Mouse (Mus musculus): ENCODE data around the gene Actl10. TPM values are rescaled to one million over a fixed set of nuclear protein-coding genes. Genes with fewer than 3 reads are reported as not detected.

The Actl10 gene
- polyA plus RNA-seq, 1 experiment from 2014 or later = not detected

DNA sequence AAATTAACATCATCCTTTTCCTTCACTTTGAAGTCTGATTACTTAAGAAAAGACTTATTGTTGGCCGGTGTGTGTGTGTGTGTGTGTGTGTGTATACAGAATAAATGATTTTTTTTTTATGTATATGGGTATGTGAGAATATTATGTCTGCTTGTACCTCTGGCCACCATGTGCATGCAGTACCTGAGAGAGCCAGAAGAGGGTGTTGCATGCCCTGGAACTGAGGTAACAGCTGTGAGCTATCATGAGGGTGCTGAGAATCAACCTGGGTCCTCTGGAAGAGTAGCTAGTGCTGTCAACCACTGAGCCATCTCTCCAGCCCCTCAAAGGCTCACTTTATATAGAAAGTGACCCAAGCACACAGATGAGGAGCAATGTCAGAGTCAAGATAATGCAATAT is 29.8 kb downstream of the Actl10 start:
- 96% methylated on average over 1 of the region's 1 CpGs for WGBS
- Histone ChIP-seq H3K27me3 (ENCODE audit: control insufficient read depth, insufficient read depth, low read length) (no peaks in the 10 kb centered on the region), H3K9me3 (ENCODE audit: control insufficient read depth, low read length) (0 out of 2 replicates have a peak, but pooled peaks cover 3% of the 10 kb centered on the region), H3K4me1 (ENCODE audit: control insufficient read depth in 2 of 2, insufficient read depth in 2 of 2, low read length in 2 of 2) (peaks cover 17 to 22% of the 10 kb centered on the region in 2 experiments), H3K4me2 (ENCODE audit: low read length) (no peak overlapping the region), H3K27ac (replicated peaks in 1 of 2; ENCODE audit: control insufficient read depth in 1 of 2, insufficient read depth in 1 of 2, low read depth in 2 of 2, low read length in 2 of 2) (no peak overlapping the region), H3K9ac (ENCODE audit: low read length) (no peak overlapping the region), H3K36me3 (ENCODE audit: control insufficient read depth, insufficient read depth, low read length) (no peaks in the 10 kb centered on the region), H3K4me3 (ENCODE audit: control insufficient read depth in 1 of 2, insufficient read depth in 1 of 2, low read depth in 1 of 2, low read length in 2 of 2) (no peak overlapping the region)
- ATAC-seq (ENCODE audit: insufficient number of reproducible peaks, insufficient read depth, low FRiP score, low read depth) = no peak

DNA sequence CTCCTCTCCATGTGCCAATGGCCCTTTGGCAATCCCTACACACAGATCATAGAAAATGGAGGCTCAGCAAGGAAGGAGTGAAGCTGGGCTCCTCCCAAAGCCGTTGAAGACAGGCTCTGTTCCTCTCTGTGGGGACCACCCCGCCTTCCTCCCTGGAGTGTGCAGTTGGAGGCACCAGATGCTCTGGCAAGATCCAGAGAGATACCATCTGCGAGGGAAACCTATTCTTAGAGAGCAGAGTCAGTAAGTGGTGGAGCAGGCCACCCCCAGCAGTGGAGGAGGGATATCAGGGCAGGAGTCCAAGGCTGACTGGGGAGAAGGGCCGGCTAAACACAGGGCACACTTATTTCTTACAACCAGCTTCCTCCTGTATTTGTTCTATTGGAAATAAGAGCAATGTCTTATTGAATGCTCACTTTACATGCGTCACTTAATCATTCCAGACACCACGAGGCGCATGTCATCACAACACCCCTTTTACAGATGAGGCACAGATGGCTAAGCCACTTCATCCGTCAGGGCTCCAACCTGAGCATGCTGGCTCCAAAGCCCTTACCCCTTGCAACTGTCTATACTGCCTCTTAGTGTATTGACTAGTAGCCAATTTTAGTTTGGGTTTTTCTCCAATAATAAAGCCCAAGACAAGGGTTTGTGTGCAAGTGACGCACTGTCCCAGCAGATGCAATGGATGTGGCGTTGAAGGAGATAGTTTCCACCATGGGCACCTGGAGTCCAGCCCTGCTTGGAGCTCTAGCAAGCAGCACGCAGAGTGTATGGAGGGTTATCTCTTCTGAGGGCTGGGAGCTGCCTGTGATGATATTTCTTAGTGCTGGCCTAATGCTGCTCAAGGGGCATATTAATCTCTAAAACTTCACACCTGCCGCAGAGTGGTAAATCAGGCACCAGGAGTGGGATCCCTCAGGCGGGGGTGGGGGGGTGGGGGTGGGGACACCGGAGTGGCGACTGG is 32.6 kb downstream of the Actl10 start:
- Histone ChIP-seq H3K9me3 (ENCODE audit: control insufficient read depth, low read length) (0 out of 2 replicates have a peak, but pooled peaks cover 3% of the 10 kb centered on the region), H3K4me2 (ENCODE audit: low read length) (no peak overlapping the region), H3K27ac (replicated peaks in 1 of 2; ENCODE audit: control insufficient read depth in 1 of 2, insufficient read depth in 1 of 2, low read depth in 2 of 2, low read length in 2 of 2) (no peak overlapping the region), H3K36me3 (ENCODE audit: control insufficient read depth, insufficient read depth, low read length) (0 out of 2 replicates have a peak, but pooled peaks cover 6% of the 10 kb centered on the region), H3K4me3 (ENCODE audit: control insufficient read depth in 1 of 2, insufficient read depth in 1 of 2, low read depth in 1 of 2, low read length in 2 of 2) (no peak overlapping the region), H3K4me1 (ENCODE audit: control insufficient read depth in 2 of 2, insufficient read depth in 2 of 2, low read length in 2 of 2) (peaks cover 16 to 17% of the 10 kb centered on the region in 2 experiments), H3K9ac (ENCODE audit: low read length) (no peak overlapping the region), H3K27me3 (ENCODE audit: control insufficient read depth, insufficient read depth, low read length) (no peaks in the 10 kb centered on the region)
- ATAC-seq (ENCODE audit: insufficient number of reproducible peaks, insufficient read depth, low FRiP score, low read depth) = no peak
- 36% methylated on average over 15 of the region's 15 CpGs for WGBS

DNA sequence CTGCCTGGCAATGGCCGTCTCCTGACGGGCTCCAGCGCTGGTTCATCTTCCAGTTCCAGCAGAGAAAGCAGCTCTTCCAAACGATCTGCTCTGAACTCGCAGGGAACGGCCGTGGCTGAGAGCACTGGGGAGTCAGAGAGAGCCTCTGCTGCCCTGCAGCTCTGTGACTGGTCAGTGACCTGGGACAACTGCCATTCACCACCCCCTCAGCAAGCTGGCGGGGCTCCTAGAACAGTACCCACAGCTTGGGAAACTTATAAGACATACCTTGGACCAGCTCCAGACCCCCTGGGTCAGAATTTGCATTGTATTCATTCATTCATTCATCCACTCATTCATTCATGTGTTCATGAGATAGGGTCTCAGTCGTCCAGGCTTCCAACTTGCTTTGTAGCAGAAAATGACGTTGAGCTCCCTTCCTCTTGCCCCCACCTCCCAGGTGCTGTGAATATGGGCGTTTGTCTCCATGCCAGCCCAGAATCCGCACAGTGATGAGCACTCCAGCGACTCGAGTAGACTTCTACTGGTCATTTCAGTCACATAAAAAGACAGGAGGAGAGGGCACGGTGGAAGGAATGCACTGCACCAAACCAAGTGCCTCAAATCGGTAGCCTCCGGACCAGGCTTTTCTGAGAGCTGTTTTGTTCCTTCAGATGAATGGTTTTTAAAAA is 33.5 kb downstream of the Actl10 start:
- no peak overlapping the region for H3K4me2 ChIP-seq (ENCODE audit: low read length)
- no peak overlapping the region for H3K27ac ChIP-seq (replicated peaks in 1 of 2; ENCODE audit: control insufficient read depth in 1 of 2, insufficient read depth in 1 of 2, low read depth in 2 of 2, low read length in 2 of 2)
- WGBS = 53% methylated on average over 17 of the region's 17 CpGs
- ATAC-seq (ENCODE audit: insufficient number of reproducible peaks, insufficient read depth, low FRiP score, low read depth) = no peak
- peaks cover 16 to 17% of the 10 kb centered on the region in 2 experiments for H3K4me1 ChIP-seq (ENCODE audit: control insufficient read depth in 2 of 2, insufficient read depth in 2 of 2, low read length in 2 of 2)
- H3K9me3 ChIP-seq (ENCODE audit: control insufficient read depth, low read length) = 0 out of 2 replicates have a peak, but pooled peaks cover 3% of the 10 kb centered on the region
- H3K36me3 ChIP-seq (ENCODE audit: control insufficient read depth, insufficient read depth, low read length) = 0 out of 2 replicates have a peak, but pooled peaks cover 6% of the 10 kb centered on the region
- H3K27me3 ChIP-seq (ENCODE audit: control insufficient read depth, insufficient read depth, low read length) = no peaks in the 10 kb centered on the region
- no peak overlapping the region for H3K4me3 ChIP-seq (ENCODE audit: control insufficient read depth in 1 of 2, insufficient read depth in 1 of 2, low read depth in 1 of 2, low read length in 2 of 2)
- no peak overlapping the region for H3K9ac ChIP-seq (ENCODE audit: low read length)

DNA sequence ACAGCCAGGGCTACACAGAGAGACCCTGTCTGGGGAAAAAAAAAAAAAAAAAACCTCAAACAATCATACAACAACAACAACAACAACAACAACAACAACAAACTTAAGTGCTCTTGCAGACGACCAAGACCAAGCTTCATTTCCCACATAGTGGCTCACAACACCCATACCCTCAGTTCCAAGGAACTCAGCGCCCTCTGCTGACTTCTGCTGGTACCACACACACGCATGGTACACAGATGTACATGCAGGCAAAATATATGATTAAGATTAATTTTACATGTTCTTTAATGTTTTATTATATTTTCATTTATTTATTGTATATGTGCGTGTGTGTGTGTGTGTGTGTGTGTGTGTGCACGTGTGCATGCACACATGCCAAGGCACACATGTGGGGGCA is 34.8 kb downstream of the Actl10 start:
- Histone ChIP-seq H3K4me1 (ENCODE audit: control insufficient read depth in 2 of 2, insufficient read depth in 2 of 2, low read length in 2 of 2) (peaks cover 11 to 13% of the 10 kb centered on the region in 2 experiments), H3K9me3 (ENCODE audit: control insufficient read depth, low read length) (0 out of 2 replicates have a peak, but pooled peaks cover 3% of the 10 kb centered on the region), H3K27ac (replicated peaks in 1 of 2; ENCODE audit: control insufficient read depth in 1 of 2, insufficient read depth in 1 of 2, low read depth in 2 of 2, low read length in 2 of 2) (no peak overlapping the region), H3K9ac (ENCODE audit: low read length) (no peak overlapping the region), H3K4me3 (ENCODE audit: control insufficient read depth in 1 of 2, insufficient read depth in 1 of 2, low read depth in 1 of 2, low read length in 2 of 2) (no peak overlapping the region), H3K4me2 (ENCODE audit: low read length) (no peak overlapping the region), H3K36me3 (ENCODE audit: control insufficient read depth, insufficient read depth, low read length) (0 out of 2 replicates have a peak, but pooled peaks cover 6% of the 10 kb centered on the region), H3K27me3 (ENCODE audit: control insufficient read depth, insufficient read depth, low read length) (no peaks in the 10 kb centered on the region)
- ATAC-seq (ENCODE audit: insufficient number of reproducible peaks, insufficient read depth, low FRiP score, low read depth) = no peak
- WGBS = 68% methylated on average over 5 of the region's 5 CpGs

DNA sequence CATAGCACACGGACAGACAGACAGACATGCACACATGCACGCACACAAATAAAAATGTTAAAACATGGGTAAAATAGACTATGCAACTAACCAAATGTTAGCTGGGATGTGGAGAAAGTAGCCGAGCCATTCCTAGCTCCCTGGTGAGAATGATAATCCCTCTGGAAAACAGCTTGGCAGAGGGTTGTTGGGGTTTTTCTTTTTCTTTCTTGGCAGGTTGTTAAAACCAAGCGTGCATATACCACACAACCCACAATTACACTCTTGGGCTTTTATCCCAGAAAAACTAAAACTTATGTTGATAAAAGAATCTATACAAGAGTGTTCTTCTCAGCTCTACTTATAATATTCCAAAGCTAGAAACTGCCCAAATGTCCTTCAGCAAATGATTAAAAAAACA is 37.5 kb downstream of the Actl10 start:
- Histone ChIP-seq H3K9me3 (ENCODE audit: control insufficient read depth, low read length) (no peaks in the 10 kb centered on the region), H3K4me3 (ENCODE audit: control insufficient read depth in 1 of 2, insufficient read depth in 1 of 2, low read depth in 1 of 2, low read length in 2 of 2) (no peak overlapping the region), H3K4me2 (ENCODE audit: low read length) (no peak overlapping the region), H3K27ac (replicated peaks in 1 of 2; ENCODE audit: control insufficient read depth in 1 of 2, insufficient read depth in 1 of 2, low read depth in 2 of 2, low read length in 2 of 2) (no peak overlapping the region), H3K9ac (ENCODE audit: low read length) (no peak overlapping the region), H3K36me3 (ENCODE audit: control insufficient read depth, insufficient read depth, low read length) (0 out of 2 replicates have a peak, but pooled peaks cover 6% of the 10 kb centered on the region), H3K4me1 (ENCODE audit: control insufficient read depth in 2 of 2, insufficient read depth in 2 of 2, low read length in 2 of 2) (peaks cover 7 to 9% of the 10 kb centered on the region in 2 experiments), H3K27me3 (ENCODE audit: control insufficient read depth, insufficient read depth, low read length) (no peaks in the 10 kb centered on the region)
- WGBS = 75% methylated on average over 4 of the region's 4 CpGs
- no peak for ATAC-seq (ENCODE audit: insufficient number of reproducible peaks, insufficient read depth, low FRiP score, low read depth)

DNA sequence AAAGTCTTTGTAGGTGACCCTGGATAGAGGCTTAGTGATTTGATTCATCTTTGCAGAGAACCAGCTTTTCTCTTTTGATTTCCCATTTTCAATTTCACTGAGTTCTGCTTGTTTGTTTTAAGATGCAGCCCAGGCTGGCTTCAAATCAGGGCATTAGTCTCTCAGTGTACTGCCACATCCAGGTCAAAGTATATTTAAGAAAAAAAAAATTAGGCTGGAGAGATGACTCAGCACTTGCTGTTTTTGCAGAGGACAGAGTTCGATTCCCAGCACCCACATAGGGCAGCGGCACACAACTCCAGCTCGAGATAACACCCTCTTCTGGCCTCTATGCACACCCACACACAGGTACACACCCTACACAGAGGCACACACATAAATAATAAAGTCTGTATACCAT is 39.7 kb downstream of the Actl10 start:
- Histone ChIP-seq H3K4me2 (ENCODE audit: low read length) (no peak overlapping the region), H3K9me3 (ENCODE audit: control insufficient read depth, low read length) (no peaks in the 10 kb centered on the region), H3K27ac (replicated peaks in 1 of 2; ENCODE audit: control insufficient read depth in 1 of 2, insufficient read depth in 1 of 2, low read depth in 2 of 2, low read length in 2 of 2) (no peak overlapping the region), H3K27me3 (ENCODE audit: control insufficient read depth, insufficient read depth, low read length) (no peaks in the 10 kb centered on the region), H3K36me3 (ENCODE audit: control insufficient read depth, insufficient read depth, low read length) (0 out of 2 replicates have a peak, but pooled peaks cover 6% of the 10 kb centered on the region), H3K9ac (ENCODE audit: low read length) (no peak overlapping the region), H3K4me3 (ENCODE audit: control insufficient read depth in 1 of 2, insufficient read depth in 1 of 2, low read depth in 1 of 2, low read length in 2 of 2) (no peak overlapping the region), H3K4me1 (ENCODE audit: control insufficient read depth in 2 of 2, insufficient read depth in 2 of 2, low read length in 2 of 2) (peaks cover 3% of the 10 kb centered on the region in 2 experiments; a peak in 3 of 4 replicates)
- ATAC-seq (ENCODE audit: insufficient number of reproducible peaks, insufficient read depth, low FRiP score, low read depth) = no peak
- 88% methylated on average over 3 of the region's 3 CpGs for WGBS

DNA sequence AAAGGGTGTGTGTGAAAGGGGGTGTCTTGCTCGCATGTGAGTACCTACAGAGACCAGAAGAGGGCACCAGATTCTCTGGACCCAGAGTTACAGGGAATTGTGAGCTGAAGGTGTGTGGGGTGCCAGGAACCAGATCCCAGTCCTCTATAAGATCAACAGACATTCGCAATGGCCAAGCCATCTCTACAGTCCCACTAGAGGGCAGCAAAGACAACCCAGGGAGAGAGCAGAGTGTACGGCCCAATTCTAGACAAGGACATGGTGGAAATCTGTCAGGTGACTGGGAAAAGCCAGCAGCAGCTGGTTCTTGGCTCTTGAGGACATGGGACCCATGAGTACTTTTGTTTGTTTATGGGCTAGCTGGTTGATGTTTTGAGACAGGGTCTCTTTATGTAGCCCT is 41.4 kb downstream of the Actl10 start:
- Histone ChIP-seq H3K27ac (replicated peaks in 1 of 2; ENCODE audit: control insufficient read depth in 1 of 2, insufficient read depth in 1 of 2, low read depth in 2 of 2, low read length in 2 of 2) (no peak overlapping the region), H3K27me3 (ENCODE audit: control insufficient read depth, insufficient read depth, low read length) (no peaks in the 10 kb centered on the region), H3K9ac (ENCODE audit: low read length) (no peak overlapping the region), H3K4me3 (ENCODE audit: control insufficient read depth in 1 of 2, insufficient read depth in 1 of 2, low read depth in 1 of 2, low read length in 2 of 2) (no peak overlapping the region), H3K4me2 (ENCODE audit: low read length) (no peak overlapping the region), H3K4me1 (ENCODE audit: control insufficient read depth in 2 of 2, insufficient read depth in 2 of 2, low read length in 2 of 2) (peaks cover 3% of the 10 kb centered on the region in 2 experiments; a peak in 3 of 4 replicates), H3K36me3 (ENCODE audit: control insufficient read depth, insufficient read depth, low read length) (no peaks in the 10 kb centered on the region), H3K9me3 (ENCODE audit: control insufficient read depth, low read length) (no peaks in the 10 kb centered on the region)
- no peak for ATAC-seq (ENCODE audit: insufficient number of reproducible peaks, insufficient read depth, low FRiP score, low read depth)
- 66% methylated on average over 3 of the region's 3 CpGs for WGBS
